Mouse (Mus musculus) right cerebral cortex, adult 2 months (tissue): ENCODE results near the gene Irf2bp2.
A peak's percentile ranks its signal among the peaks of the same experiment; 100 is the strongest.

ENCODE experiments used
- DNase-seq, 2 experiments: peaks; one replicate each; pipeline ENCODE4 v3.0.0; 2021 to 2022; ENCODE audit warnings: low spot score in 2 of 2

Gene Irf2bp2

GRCm38 (mm10) chr8:126593889-126594480, at the start of gene Irf2bp2:
Gene Irf2bp2, minus strand, starts transcription at chr8:126593986.
- DNase-seq: peak; percentile 85 to 88

- DNase-seq: no peak
These were observed 48.9 kb upstream of the Irf2bp2 start for GRCm38 (mm10) chr8:126642665-126643064.

GRCm38 (mm10) chr8:126641568-126642295, 47.9 kb upstream of the Irf2bp2 start:
- DNase-seq: no peak

GRCm38 (mm10) chr8:126639161-126639560, 45.4 kb upstream of the Irf2bp2 start:
- DNase-seq: no peak

- peak; percentile 66 to 69 for DNase-seq
These were observed 44.2 kb upstream of the Irf2bp2 start for GRCm38 (mm10) chr8:126638027-126638426.

- DNase-seq: no peak
These were observed 40.8 kb upstream of the Irf2bp2 start for GRCm38 (mm10) chr8:126634541-126635048.

- DNase-seq: no peak
These were observed 34.8 kb upstream of the Irf2bp2 start for GRCm38 (mm10) chr8:126628616-126629015.

GRCm38 (mm10) chr8:126626415-126626814, 32.6 kb upstream of the Irf2bp2 start:
- DNase-seq: no peak

GRCm38 (mm10) chr8:126622111-126622795, 28.5 kb upstream of the Irf2bp2 start:
- no peak for DNase-seq

- no peak for DNase-seq
These were observed 26.9 kb upstream of the Irf2bp2 start for GRCm38 (mm10) chr8:126620721-126621120.

GRCm38 (mm10) chr8:126619487-126619886, 25.7 kb upstream of the Irf2bp2 start:
- no peak for DNase-seq

- no peak for DNase-seq
These were observed 23.9 kb upstream of the Irf2bp2 start for GRCm38 (mm10) chr8:126617665-126618064.

- no peak for DNase-seq
These were observed 22.9 kb upstream of the Irf2bp2 start for GRCm38 (mm10) chr8:126616736-126617135.

- peak; percentile 24 to 56 for DNase-seq
These were observed 22.0 kb upstream of the Irf2bp2 start for GRCm38 (mm10) chr8:126615765-126616164.

- DNase-seq: no peak
These were observed 20.9 kb upstream of the Irf2bp2 start for GRCm38 (mm10) chr8:126614740-126615132.

- DNase-seq: peak in 1 of 2 experiments; percentile 18
These were observed 20.4 kb upstream of the Irf2bp2 start for GRCm38 (mm10) chr8:126614062-126614739.

- no peak for DNase-seq
These were observed 19.4 kb upstream of the Irf2bp2 start for GRCm38 (mm10) chr8:126613143-126613542.

- no peak for DNase-seq
These were observed 19.0 kb upstream of the Irf2bp2 start for GRCm38 (mm10) chr8:126612739-126613138.

GRCm38 (mm10) chr8:126610713-126611112, 16.9 kb upstream of the Irf2bp2 start:
- no peak for DNase-seq

GRCm38 (mm10) chr8:126609556-126610263, 15.9 kb upstream of the Irf2bp2 start:
- DNase-seq: no peak

- no peak for DNase-seq
These were observed 9.6 kb upstream of the Irf2bp2 start for GRCm38 (mm10) chr8:126603241-126603947.
